Mouse (Mus musculus) spleen, embryonic (tissue): ENCODE measurements around the gene Mup22.
"Not testable (repeated sequence)": the region's sequence is repeated elsewhere in the genome, so short reads cannot be mapped to it uniquely, and the experiment has no call there.

Experiments
- CTCF ChIA-PET: fragments of 350-600 bp; sonication (Branson Sonifier 250); formaldehyde crosslinking; loops from one replicate; lab custom pipeline; 2022; lab: Charles Lee

Mup22 gene

DNA sequence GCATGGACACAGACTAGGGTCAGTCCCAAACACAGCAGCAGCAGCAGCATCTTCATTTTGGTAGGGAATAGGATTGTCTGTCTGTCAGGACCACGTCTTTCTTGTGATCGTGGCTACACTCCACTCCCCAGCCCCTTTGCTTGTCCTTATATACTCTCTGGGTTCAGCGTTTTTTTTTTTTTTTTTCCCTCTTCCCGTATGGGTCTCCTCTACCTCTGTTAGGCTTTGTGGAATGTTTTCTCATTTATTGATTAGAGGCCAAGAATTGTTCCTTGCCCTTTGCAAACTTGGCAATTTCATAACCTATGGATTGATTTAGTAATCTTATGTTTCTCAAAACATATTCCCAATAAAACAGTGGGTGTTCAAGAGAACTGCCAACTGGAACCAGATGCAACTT, at the start of gene Mup22:
Mup22 (minus strand) TSS at position 101 of the 400 bp plus-strand sequence.
- CTCF ChIA-PET = not testable (repeated sequence)

DNA sequence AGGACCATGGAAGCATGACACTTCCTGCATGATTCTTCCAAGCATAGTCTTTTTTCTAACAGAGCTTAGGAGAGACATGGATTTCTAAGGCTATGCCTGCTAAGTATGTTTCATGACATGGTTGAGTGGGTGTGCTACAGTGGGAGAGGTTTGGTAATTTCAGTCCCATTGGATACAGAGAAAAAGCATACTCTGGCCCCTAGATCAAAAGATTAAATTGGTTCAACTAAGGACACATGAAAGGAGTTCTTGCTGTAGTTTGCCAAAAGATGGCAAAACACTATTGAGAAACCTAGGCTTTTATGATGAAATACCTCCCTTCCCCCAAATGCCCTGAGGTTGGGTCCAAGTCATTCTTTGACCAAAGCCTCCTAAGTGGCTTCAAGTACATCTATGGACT, 19.6 kb upstream of the Mup22 start:
- CTCF ChIA-PET = not testable (repeated sequence)
